Mouse (Mus musculus) left cerebral cortex, postnatal 25 days (tissue): ENCODE measurements at regions not wholly inside any gene's neighbourhood (a gene's known extent, or its start where the extent isn't known, plus 50 kb on each side); places are given as distances from the start of the nearest gene placed in this dataset.
"Not testable (repeated sequence)": the region's sequence is repeated elsewhere in the genome, so short reads cannot be mapped to it uniquely, and the experiment has no call there.

Source experiments
- DNase-seq, 2 experiments: peaks; one replicate each; pipeline ENCODE4 v3.0.0; 2022; ENCODE audit warnings: low spot score in 2 of 2, mixed read lengths in 1 of 2
- intact Hi-C: fragments of 180-260 bp; cut with DNase I; formaldehyde crosslinking; loops from one replicate; pipeline ENCODE4 v1.15.1; 2025

DNA sequence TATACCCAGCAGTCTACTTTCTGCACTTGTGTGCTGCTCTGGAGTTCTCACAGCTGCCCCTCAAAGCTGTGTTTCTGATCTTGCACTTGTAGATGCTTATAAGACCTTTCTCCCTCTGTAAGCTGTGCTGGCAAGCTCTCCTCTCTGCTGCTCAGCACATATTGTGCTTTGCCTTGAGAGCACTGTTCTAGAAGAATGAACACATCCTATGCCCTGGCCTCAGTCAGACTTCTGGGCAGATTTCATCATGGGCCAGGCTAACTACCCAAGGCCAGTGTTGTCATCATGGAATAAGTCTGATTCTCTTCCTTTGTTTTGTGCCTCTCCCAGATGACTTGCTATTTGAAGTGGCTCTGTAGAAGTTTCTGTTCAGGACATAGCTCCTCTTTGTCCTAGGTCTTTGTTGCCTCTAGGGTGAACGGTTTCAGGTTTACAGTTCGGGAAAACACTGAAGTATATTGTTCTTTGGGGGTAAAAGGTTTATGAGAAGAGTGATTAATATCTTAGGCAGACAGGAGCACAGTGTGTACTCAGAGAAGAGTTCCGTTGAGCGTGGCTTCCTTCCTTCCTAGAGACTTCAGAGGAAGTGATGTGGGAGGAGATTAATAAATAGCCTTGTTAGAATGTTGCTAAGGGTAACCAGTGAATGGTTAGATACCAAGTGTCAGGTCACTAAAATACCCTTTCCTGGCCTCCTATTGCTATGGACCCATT is 70.8 kb downstream of the Pcdh18 start:
- intact Hi-C loops: no loop called here
- DNase-seq: no peak

DNA sequence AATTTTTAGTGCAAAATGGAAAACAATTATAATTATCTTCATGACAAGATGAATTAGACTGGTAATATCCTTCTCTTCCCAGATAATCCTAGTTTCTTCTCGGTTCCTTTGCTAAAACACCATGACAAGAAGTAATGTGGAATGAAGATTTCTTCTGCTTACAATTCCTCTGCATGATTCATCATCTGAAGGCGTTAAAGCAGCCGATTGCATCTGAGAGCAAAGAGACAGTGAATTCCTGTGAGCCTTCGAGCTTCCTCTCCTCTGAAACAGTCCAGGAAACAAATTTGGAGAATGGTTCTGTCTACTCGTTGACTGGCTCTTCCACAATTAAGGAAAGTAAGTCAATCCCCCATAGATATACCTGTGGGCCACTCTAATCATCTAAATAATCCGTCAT is 82.2 kb downstream of the Pcdh18 start:
- DNase-seq: peak in 1 of 2 experiments; percentile 36
- intact Hi-C loops: no loop called here

- intact Hi-C loops: no loop called here
- peak; percentile 4 to 9 for DNase-seq
Observed at GRCm38 (mm10) chr3:49672685-49673184, 84.4 kb downstream of the Pcdh18 start.

DNA sequence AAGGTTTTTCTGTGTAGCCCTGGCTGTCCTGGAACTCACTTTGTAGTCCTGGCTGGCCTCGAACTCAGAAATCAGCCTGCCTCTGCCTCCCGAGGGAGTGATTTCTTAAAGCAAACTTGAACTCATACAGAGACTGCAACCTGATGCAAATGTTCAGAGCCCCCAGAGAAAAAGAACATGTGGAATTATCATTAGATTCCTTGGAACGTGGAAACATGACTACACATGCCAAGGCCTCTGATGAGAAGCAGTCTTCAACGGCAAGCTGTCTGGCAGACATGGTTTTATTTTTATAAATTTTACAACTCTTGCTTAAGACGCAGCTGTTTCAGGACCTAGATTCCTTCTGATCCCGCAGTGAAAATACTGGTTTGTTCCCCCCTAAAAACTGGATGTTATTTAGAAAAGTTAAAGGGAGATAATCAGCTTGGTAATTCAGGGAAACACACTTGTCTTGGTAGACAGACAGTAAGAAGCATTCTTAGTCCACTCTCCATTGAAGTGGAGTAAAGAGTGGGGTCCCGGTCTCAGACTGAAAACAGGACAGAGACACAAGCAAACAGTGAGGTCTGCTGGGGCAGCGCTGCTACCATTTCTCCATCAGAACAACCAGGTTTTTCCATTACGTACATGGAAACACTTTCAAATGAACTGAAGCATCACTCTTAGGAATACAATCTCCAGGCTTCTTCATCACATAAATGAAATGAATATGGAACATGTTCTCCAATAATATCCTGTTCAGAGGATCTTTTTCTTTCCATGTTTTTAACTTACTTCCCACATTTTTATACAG is 89.4 kb downstream of the Pcdh18 start:
- intact Hi-C loops: no loop called here
- no peak for DNase-seq

GRCm38 (mm10) chr3:49666516-49666915 is 90.6 kb downstream of the Pcdh18 start:
- intact Hi-C loops: no loop called here
- DNase-seq: no peak

DNA sequence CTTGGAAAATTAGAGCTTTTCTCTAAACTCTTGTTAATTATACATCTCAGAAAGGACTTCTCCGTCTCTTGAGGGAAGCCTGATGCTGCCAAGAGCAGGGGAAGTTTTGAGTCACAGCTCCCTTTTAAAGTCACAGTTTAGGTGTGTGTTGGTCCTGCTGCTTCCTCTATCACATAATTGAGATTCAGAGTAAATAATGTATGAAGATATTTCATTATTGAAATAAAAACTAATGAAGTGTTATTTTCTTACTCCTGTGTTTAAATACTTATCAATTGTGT is 108.3 kb downstream of the Pcdh18 start:
- intact Hi-C loops: no loop called here
- DNase-seq: no peak

DNA sequence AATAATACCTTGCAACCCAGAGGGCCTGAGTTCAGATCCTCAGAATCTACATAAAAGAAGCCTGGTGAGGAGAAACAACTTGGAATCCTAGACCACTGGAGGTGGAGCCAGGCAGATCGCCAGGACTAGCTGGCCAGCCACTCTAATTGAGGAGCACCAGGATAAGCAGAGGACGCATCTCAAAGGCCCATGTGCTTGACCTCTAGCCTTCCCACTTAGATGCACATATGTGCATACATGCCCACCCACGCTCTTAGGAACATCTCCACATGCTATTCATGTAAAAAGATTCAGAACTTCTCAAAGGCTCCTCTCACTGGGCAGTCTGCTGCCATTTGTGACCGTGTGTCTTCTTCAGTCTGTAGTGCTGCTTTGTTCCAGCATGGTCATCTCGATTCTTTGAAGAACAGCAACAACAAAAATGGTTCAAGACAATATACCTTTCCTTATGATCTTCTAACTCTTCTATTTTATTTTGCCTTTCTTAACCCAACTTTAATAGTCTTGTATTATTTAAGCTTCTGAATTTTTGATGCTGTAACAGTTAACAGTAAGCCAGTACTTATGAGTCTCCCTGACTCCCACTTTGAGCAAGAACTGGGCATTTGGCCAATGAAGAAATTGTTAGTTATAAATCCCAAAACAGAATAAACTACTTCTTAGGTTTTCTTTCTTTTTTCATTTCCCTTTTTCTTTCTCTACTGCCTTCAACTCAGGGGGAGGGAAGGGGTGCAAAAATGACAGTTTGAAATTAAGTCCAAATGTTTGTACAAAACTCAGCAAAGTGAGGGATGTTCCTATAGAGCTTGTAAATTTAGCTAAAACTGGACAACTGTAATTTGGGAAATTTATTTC is 108.9 kb downstream of the Pcdh18 start:
- intact Hi-C loops: no loop called here
- DNase-seq: no peak

GRCm38 (mm10) chr3:49644993-49645392 is 112.1 kb downstream of the Pcdh18 start:
- DNase-seq: no peak
- intact Hi-C loops: no loop called here

DNA sequence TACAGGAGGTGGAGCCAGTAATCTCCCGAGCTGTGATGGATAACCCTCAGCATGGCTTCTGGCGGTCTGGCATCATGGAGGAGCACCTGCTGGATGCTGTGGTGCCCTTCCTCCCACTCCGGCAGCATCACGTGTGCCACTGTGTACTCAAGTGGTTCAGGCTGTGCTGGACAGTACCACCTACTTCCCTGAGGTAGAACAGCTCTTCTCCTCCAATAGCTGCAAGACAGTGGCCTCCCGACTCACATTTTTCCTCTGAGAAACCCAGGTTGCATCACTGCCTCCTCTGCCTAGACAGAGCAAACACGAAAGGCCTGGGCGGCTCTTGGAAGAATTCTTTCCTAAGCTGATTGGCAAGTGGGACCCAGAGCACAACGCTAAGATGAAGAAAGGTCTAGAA is 113.3 kb downstream of the Pcdh18 start:
- DNase-seq: no peak
- intact Hi-C loops: no loop called here

- intact Hi-C loops: no loop called here
- peak; percentile 16 to 58 for DNase-seq
Observed at GRCm38 (mm10) chr3:49641966-49642758, 115.0 kb downstream of the Pcdh18 start.

GRCm38 (mm10) chr3:49641411-49641810 is 115.7 kb downstream of the Pcdh18 start:
- intact Hi-C loops: no loop called here
- no peak for DNase-seq

DNA sequence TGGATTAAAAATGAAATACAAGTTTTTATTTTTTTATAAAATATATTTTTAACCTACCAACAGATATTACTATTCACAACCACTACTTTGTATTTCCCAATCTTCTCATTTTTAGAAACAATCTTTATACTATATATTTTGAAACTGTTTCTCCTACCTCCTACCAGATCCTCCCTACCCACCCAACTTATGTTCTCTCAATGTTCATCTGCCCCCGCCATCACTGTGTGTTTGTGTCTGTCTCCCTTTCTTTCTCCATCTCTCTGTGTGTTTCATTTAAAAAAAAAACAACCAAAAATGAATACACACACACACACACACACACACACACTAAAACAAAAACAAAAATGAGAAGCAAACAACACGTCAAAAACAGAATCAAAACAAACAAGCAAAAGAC is 118.5 kb downstream of the Pcdh18 start:
- intact Hi-C loops: loop anchor here (5.0 kb wide), 1 partner anchor 119 kb away; the partner anchor contains the start of gene Pcdh18
- DNase-seq: peak in 1 of 2 experiments; percentile 27

GRCm38 (mm10) chr3:49636676-49637075 is 120.4 kb downstream of the Pcdh18 start:
- intact Hi-C loops: loop anchor here (5.0 kb wide), 1 partner anchor 121 kb away; the partner anchor contains the start of gene Pcdh18
- no peak for DNase-seq

GRCm38 (mm10) chr3:49592706-49593451 is 164.2 kb downstream of the Pcdh18 start:
- intact Hi-C loops: no loop called here
- DNase-seq: no peak

DNA sequence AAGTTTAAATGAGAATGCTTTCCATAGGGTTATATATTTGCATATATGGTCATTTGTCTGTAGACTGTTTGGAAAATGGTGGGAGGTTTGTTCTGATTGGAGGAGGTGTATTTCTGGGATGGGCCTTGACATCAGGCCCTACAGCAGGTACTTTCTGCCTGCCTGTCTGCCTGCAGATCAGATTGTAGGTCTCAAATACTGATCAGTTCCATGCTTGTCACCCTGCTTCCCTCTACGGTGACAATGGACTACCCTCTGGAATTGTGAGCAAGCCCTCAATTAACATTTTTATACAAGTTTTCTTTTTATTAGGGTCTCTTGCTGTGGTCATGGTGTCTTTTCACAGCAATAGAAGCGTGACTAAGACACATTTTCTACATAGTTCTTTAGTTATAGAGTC is 166.9 kb downstream of the Pcdh18 start:
- intact Hi-C loops: no loop called here
- no peak for DNase-seq

- intact Hi-C loops: no loop called here
- DNase-seq: peak in 1 of 2 experiments; percentile 4
Observed at GRCm38 (mm10) chr3:49586531-49587168, 170.5 kb downstream of the Pcdh18 start.

DNA sequence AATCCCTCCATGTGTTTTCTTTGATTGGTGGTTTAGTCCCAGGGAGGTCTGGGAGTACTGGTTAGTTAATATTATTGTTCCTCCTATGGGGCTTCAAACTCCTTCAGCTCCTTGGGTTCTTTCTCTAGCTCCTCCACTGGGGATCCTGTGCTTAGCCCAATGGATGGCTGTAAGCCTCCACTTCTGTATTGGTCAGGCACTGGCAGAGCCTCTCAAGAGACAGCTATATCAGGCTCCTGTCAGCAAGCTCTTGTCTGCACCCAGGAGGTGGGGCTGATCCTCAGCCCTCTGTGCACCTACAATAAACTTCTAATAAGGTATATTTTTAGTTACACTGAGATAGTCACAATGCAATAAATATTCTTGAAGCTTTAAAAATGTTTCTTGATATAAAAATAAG is 171.2 kb downstream of the Pcdh18 start:
- DNase-seq, intact Hi-C loops: not testable (repeated sequence)
